Mouse (Mus musculus): ENCODE data around the gene Npy2r. TPM values are rescaled to one million over a fixed set of nuclear protein-coding genes. Genes with fewer than 3 reads are reported as not detected.

Gene Npy2r
- total RNA-seq (2021) = under 1 TPM in 1 of 2 experiments, not detected in 1; 0.08 TPM
- long read RNA-seq, experiment 1 = 0 reads
- long read RNA-seq, experiment 2 = 0 reads

GRCm38 (mm10) chr3:82547908-82548721 is at the start of gene Npy2r:
TSS of gene Npy2r (minus strand) at chr3:82548084.
- no peak for TF ChIP-seq CTCF (IDR thresholded peaks at IDR 0.05)
- intact Hi-C loops (cut with DNase I) = no loop called here
- DNase-seq = no peak
- peak within 1 kb of the TSS; percentile 60 for H3K4me3 ChIP-seq
- H3K27ac ChIP-seq = no peak within 1 kb of the TSS

GRCm38 (mm10) chr3:82557786-82558185 is 9.9 kb upstream of the Npy2r start:
- Histone ChIP-seq H3K4me3 (no peak overlapping the region), H3K27ac (no peak overlapping the region)
- no peak for DNase-seq
- no peak for TF ChIP-seq CTCF (IDR thresholded peaks at IDR 0.05)
- intact Hi-C loops (cut with DNase I) = no loop called here

DNA sequence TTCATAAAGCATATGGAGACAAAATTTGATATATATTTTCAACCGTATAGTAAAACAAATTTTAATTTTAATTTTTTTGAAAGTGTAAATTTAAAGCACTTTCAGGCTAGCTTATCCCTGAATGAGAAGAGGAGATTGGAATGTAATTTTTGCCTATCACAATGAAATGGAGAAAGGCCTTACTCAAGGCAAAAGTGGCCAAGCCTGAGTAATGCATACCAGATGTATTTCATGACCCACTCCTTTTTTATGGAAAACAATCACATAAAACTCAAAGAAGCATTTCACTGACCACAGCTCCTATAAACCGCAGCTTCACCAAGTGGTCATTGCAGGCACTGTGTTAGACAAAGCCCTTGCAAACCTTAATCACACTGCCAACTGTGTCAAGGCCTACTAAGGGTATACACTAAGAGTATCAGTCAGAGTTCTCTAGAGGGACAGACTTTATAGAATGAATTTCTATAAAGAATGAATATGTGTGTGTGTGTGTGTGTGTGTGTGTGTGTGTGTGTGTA is 8.5 kb upstream of the Npy2r start:
- Histone ChIP-seq H3K4me3 (no peak overlapping the region), H3K27ac (no peak overlapping the region)
- no peak for TF ChIP-seq CTCF (IDR thresholded peaks at IDR 0.05)
- DNase-seq = no peak
- intact Hi-C loops (cut with DNase I) = no loop called here

DNA sequence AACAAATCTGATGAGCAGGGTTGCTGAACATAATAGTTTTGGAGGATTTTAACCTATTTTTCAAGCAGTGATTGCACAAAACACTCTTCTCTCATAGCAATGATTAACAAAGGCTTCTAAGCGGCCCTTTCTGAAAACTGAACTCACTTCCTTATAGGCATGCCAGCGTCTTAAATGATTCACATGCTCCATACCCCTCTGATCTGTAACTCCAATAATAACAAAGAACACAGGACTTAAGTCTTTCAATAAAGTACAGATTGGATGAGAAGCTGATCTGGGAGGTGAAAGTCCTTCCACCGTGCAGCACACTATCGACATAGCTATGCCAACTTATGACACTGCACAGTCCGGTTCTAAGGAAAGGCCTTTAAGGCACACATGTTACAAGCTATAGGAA is 2.0 kb upstream of the Npy2r start:
- intact Hi-C loops (cut with DNase I) = no loop called here
- TF ChIP-seq CTCF (IDR thresholded peaks at IDR 0.05) = no peak
- no peak for DNase-seq

GRCm38 (mm10) chr3:82548753-82549152 is 869 bp upstream of the Npy2r start:
- intact Hi-C loops (cut with DNase I) = no loop called here
- peak overlapping the region; percentile 60 for H3K4me3 ChIP-seq
- no peak for TF ChIP-seq CTCF (IDR thresholded peaks at IDR 0.05)
- DNase-seq = no peak
- H3K27ac ChIP-seq = no peak overlapping the region

More for the DNA sequence above, 2.0 kb upstream of the Npy2r start:
- Histone ChIP-seq H3K4me3 (no peak overlapping the region), H3K27ac (no peak overlapping the region)

DNA sequence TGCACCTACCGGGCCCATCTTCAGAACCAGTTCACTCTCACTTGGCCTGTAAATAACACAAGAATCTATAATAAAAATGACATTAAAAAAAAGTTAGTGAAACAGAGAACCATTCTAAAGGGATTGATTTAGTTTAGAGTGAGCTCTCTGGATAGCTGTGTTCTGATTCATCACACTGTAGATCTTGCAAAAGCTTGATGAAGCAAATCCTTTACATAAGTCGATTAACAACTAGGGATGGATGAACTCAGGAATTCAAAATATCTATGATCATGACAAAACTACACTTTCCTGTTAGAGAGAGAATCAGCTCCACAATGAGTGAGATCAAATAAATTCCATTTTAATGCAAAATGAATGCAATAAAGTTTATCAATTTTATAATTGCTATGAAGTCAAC is 6.4 kb downstream of the Npy2r start:
- intact Hi-C loops (cut with DNase I) = no loop called here
- DNase-seq = no peak
- no peak for TF ChIP-seq CTCF (IDR thresholded peaks at IDR 0.05)
- H3K4me3 ChIP-seq = no peak overlapping the region
- no peak overlapping the region for H3K27ac ChIP-seq

GRCm38 (mm10) chr3:82539951-82540350 is 7.9 kb downstream of the Npy2r start:
- no peak overlapping the region for H3K4me3 ChIP-seq
- no peak overlapping the region for H3K27ac ChIP-seq
- TF ChIP-seq CTCF (IDR thresholded peaks at IDR 0.05) = no peak
- no peak for DNase-seq
- intact Hi-C loops (cut with DNase I) = no loop called here

DNA sequence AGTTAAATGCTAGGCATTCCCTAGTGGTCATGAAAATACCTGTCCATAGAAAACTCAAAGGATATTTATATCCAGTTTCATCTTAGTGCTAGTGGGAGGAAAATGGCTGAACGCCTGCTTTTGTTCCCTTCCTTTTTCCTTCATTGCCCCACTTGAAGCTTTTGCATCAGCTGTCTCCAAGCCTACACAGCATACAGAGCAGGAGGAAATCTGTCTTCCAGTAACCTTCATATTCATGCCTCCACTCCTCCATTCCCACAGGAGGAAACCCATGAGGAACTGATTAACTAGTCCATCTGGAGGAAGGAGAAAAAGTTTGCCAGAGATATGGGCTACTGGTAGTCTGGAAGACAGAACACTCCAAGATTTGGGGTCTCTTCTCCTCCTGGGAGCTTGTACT is 23.1 kb downstream of the Npy2r start:
- intact Hi-C loops (cut with DNase I) = no loop called here
- H3K4me3 ChIP-seq = no peak overlapping the region
- no peak for DNase-seq
- no peak overlapping the region for H3K27ac ChIP-seq
- TF ChIP-seq CTCF (IDR thresholded peaks at IDR 0.05) = no peak

DNA sequence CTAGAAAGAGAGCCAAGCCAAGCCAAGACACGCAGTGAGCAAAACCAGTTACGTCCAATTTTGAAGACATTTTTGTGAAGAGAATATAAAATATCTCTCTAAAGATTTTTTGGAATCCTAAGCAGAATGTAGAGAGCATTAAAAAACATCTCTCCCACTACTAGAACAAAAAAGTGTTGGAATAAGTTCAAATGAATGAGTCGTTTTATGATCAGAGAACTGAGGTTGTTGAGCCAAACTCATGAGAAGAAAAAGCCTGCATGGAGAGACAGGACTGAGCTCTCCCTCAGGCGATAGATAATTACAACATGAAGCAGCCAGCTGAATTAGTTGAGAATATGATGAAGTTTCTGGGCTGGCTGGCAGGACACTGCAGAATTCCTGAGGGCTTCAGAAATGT is 49.9 kb downstream of the Npy2r start:
- no peak for TF ChIP-seq CTCF (IDR thresholded peaks at IDR 0.05)
- Histone ChIP-seq H3K27ac (no peak overlapping the region), H3K4me3 (no peak overlapping the region)
- intact Hi-C loops (cut with DNase I) = no loop called here
- DNase-seq = no peak

Other genes starting within 250 kb of the Npy2r start
- gene Map9, start 190.0 kb downstream of the Npy2r start, total RNA-seq (2021) = 1 to 10 TPM; 1.8 to 2.7 TPM